Mouse (Mus musculus): ENCODE measurements around the gene Apc2.
A peak's percentile ranks its signal among the peaks of the same experiment; 100 is the strongest.
"Not testable (repeated sequence)": the region's sequence is repeated elsewhere in the genome, so short reads cannot be mapped to it uniquely, and the experiment has no call there.

Gene Apc2

DNA sequence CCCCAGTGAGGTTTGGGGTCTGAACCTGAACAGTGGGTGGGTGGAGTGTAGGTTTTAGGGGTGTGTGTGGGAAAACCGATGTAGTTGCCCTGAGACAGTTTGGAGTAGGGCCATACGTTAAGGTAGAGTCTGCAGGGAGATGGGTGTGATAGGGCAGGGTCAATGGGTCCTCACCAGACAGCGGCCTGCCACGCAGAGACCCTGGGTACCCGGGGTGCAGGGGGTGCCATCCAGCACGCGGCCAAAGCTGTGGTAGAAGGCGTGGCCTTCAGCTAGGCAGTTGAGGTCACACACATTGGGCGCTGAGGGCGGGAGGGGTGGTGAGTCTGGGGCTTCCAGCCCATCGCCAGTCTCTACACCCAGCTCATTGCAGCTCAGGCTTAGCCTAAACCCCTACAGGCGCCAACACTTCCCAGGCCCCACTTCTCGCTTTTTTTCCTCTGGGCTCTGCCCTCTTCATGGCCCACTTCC, 47.7 kb downstream of the Apc2 start:
- no peak for DNase-seq (ENCODE audit: low spot score)

DNA sequence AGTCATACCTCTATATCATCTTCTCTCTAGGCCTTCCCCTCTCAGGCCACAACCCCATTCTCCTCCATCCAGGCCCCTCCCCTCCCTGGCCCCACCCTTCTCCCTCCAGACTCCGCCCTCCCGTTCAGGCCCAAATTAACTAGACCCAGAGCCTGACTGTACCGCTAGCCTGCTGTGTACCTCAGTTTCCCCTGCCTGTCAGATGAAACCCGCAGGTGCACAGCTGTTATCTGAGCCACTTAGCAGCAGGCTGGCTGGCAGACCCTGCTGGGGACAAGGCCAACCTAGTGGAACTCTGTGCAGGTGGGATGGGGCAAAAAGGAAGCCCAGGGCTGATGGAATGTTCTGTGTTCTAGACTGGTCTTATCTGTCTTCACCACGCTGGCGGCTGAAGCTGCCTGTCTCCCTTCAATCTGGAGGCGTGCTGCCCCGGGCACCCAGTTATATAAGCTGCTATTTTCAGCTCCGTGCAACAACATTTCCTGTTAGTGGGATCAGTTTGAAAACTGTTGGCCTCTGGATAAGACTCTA, 48.4 kb downstream of the Apc2 start:
- DNase-seq (ENCODE audit: low spot score) = peak; percentile 74

- peak; percentile 63 for DNase-seq (ENCODE audit: low spot score)
Measured at GRCm38 (mm10) chr10:80345122-80345521, 49.3 kb downstream of the Apc2 start.

DNA sequence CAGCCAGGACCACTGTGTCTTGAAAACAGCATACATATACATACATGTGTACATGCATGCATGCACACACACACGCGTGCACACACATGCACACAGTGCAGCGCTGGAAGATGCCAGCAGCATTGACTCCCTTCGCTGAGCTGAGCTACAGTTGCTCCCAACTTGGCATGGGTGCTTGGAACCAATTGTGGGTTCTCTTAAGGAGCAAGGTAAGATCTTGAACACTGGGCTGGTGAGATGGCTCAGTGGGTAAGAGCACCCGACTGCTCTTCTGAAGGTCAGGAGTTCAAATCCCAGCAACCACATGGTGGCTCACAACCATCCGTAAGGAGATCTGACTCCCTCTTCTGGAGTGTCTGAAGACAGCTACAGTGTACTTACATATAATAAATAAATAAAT, 50.2 kb downstream of the Apc2 start:
- not testable (repeated sequence) for DNase-seq (ENCODE audit: low spot score)

- DNase-seq (ENCODE audit: low spot score) = no peak
Measured at GRCm38 (mm10) chr10:80347514-80347967, 51.8 kb downstream of the Apc2 start.

DNA sequence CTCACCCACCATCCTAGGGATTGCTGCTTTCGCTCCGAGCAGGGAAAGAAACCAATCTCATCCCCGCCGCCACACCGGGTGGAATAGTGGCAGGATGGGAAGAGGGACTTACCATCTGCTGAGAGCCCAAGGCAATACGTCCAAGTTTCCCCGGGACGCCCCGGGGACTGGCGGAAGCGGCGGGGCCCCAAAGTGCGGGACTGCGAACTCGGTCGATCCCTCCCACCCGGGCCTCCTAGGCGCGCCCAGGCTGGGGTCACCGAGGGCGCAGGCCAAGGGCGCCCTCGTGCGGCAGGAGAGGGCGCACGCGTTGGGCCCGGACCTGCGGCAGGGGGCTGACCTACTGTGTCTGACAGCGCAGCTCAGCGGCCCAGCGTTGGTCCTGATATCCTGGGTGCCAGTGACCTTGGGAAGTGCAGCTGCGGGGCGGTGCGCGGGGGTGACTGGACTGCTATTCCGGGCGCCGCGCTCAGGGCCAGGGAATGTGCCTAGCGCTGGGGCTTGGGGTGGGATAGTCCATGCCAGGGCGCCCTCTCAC, 52.5 kb downstream of the Apc2 start, which contains the start of gene Adamtsl5:
Adamtsl5 (minus strand) TSS at position 169 of the 538 bp plus-strand sequence.
- DNase-seq (ENCODE audit: low spot score) = peak; percentile 62

GRCm38 (mm10) chr10:80348981-80349380, 53.2 kb downstream of the Apc2 start:
- no peak for DNase-seq (ENCODE audit: low spot score)

DNA sequence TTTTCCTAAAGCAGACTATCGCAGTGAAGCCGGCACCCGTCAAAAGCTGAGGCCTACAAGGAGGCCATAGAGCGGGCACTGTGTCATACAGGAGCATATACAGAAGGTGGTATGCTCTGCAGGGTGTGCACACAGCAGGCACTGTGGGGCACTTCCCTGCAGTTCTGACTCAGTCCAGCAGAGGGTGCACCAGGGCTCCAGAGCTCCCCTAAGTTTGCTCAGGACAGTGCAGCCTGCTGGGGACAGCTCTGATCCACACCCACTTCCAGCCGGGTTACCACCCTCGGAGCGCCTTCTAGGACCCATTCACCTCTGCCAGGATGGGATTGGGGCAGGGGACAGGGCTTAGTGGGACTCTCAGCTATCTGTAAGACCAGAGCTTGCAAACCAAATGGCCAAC, 54.5 kb downstream of the Apc2 start:
- DNase-seq (ENCODE audit: low spot score) = peak; percentile 86

- no peak for DNase-seq (ENCODE audit: low spot score)
Measured at GRCm38 (mm10) chr10:80351896-80352295, 56.1 kb downstream of the Apc2 start.

- DNase-seq (ENCODE audit: low spot score) = no peak
Measured at GRCm38 (mm10) chr10:80352727-80353126, 57.0 kb downstream of the Apc2 start.

DNA sequence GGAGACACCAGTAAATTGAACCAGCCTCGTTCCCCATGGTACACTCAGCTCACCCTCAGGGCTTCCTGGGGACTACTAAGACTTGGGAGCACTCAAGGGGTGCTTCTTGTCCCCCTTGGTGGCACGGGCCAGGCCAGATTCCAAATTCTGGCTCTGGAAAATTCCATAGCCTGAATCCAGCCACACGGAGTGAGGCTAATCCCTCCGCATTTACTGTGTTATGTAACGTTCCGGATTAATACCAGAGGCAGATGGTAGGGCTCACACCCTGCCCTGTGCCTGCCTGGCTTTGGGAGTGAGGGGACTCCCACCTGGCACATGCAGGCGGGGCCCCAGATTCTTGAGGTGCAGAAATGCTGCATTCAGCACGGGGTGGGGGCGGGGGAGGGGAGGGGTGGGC, 59.7 kb downstream of the Apc2 start:
- no peak for DNase-seq (ENCODE audit: low spot score)

DNA sequence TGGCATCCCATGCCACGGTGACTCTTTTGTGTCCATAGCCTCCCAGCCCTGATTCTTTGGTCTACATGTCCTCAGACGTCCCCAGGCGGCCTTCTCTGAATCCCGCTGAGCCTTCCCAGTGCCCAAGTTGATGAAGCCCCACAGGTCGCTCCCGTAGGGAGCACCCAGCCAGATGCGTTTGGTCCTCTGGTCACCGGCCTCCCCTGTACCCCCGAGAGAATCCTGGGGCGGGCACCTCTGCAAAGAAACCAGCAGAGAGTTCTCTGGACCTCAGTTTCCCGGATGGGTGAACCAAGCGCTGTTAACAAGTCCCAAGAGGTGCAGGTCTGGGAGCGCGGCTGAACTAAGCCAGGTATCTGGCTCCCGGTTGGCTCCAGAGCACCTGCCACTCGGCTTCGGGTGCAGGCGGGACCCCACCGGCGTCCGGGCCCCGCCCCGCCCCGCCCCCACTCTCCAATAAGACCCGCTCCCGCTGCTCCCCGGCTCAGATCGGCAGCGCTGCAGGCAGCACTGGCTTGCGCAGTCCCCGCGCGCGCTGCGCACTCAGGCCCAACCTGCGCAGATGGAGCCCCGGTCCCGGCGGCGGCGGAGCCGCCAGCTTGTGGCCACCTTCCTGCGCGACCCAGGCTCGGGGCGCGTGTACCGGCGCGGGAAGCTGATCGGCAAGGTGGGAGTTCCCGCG, 60.4 kb downstream of the Apc2 start, which contains the start of gene Plk5:
Plk5 (plus strand) TSS at position 459 of the 682 bp plus-strand sequence.
- no peak for DNase-seq (ENCODE audit: low spot score)

DNA sequence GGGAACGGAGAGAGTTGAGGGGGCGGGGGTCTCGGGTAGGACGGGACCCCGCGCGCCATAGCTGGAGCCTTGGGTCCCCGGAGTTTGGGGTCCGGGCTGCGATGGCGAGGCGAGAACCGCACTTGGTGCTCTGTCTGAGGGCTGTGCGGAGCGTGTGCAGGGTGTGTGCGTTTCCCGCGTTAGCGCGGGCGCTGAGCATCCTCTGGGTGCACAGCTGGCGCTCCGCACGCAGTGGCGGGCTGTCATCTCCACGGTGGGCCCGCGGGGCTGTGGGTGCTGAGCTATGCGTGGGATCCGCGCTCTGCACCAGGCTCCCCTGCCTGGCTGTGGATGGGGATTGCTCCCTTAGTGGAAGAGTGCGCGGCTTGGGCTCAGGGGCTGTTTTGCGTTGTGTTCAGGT, 61.0 kb downstream of the Apc2 start:
- no peak for DNase-seq (ENCODE audit: low spot score)

GRCm38 (mm10) chr10:80357336-80357735, 61.6 kb downstream of the Apc2 start:
- no peak for DNase-seq (ENCODE audit: low spot score)

GRCm38 (mm10) chr10:80357994-80358639, 62.3 kb downstream of the Apc2 start:
- DNase-seq (ENCODE audit: low spot score) = no peak

DNA sequence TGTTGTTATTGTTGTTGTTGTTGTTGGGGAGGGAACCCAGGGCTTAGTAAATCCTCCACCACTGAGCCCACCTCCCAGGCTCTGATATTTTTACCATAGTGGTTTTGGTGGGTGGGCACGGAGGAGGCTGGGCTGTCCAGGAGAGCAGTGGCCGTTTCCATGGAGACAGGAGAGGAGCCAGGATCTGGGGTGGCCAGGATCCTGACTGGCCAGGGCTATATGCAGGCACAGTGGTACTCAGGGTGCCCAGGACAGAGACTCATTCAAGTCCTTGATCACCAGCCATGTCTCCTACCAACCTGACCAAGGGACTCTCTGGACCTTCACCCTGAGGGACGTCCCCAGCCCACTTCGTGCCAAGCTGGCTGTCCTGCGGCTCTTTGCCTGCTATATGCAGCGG, 68.0 kb downstream of the Apc2 start:
- no peak for DNase-seq (ENCODE audit: low spot score)

- DNase-seq (ENCODE audit: low spot score) = no peak
Measured at GRCm38 (mm10) chr10:80365736-80366135, 70.0 kb downstream of the Apc2 start.
